Mouse (Mus musculus): ENCODE results near the gene Rnft1. TPM values are rescaled to one million over a fixed set of nuclear protein-coding genes. Genes with fewer than 3 reads are reported as not detected.

Rnft1 gene
- total RNA-seq, 2 experiments from 2014 or later = 8.4 to 11.3 TPM

Other genes starting within 250 kb of the Rnft1 start
- gene Ints2, start 227.1 kb upstream of the Rnft1 start, total RNA-seq (2014; fragmentation: Nextera tagmentation) = 38.2 and 39.5 TPM in 2 replicates
- 46.8 and 50.5 TPM in 2 replicates for gene Ints2, start 227.1 kb upstream of the Rnft1 start, total RNA-seq (2017)
- gene Med13, start 127.1 kb upstream of the Rnft1 start, total RNA-seq (2014; fragmentation: Nextera tagmentation) = 39.1 and 40.2 TPM in 2 replicates
- gene Med13, start 127.1 kb upstream of the Rnft1 start, total RNA-seq (2017) = 46.3 and 57.6 TPM in 2 replicates
- 45.2 and 49.5 TPM in 2 replicates for gene Rps6kb1, start 60.1 kb downstream of the Rnft1 start, total RNA-seq (2014; fragmentation: Nextera tagmentation)
- 45.4 and 52.7 TPM in 2 replicates for gene Rps6kb1, start 60.1 kb downstream of the Rnft1 start, total RNA-seq (2017)
- 17.5 and 20.8 TPM in 2 replicates for gene Tubd1, start 60.3 kb downstream of the Rnft1 start, total RNA-seq (2014; fragmentation: Nextera tagmentation)
- gene Tubd1, start 60.3 kb downstream of the Rnft1 start, total RNA-seq (2017) = 13.7 and 20.5 TPM in 2 replicates
- gene Vmp1, start 199.2 kb downstream of the Rnft1 start, total RNA-seq (2014; fragmentation: Nextera tagmentation) = 91.2 and 111 TPM in 2 replicates
- 105 and 148 TPM in 2 replicates for gene Vmp1, start 199.2 kb downstream of the Rnft1 start, total RNA-seq (2017)
- gene Ptrh2, start 199.3 kb downstream of the Rnft1 start, total RNA-seq (2014; fragmentation: Nextera tagmentation) = 28.9 and 35.7 TPM in 2 replicates
- gene Ptrh2, start 199.3 kb downstream of the Rnft1 start, total RNA-seq (2017) = 39.3 and 39.6 TPM in 2 replicates